ENCODE assay signal across 16 mouse cellular contexts in genomic region chrX:162052534-162052933, GRCm38 (mm10).
"Had no signal": no experiment of that assay in that cellular context is flagged by ENCODE, and none has a peak within 500 bp of the region (broad histone marks: within the 10 kb centered on the region; RNA-seq: fewer than 3 reads in every experiment).

No protein-coding gene starts in this region.

- H3K4me2 ChIP-seq: neural tube, embryonic 13.5 days; neural tube, embryonic 15.5 days; stomach, embryonic 15.5 days had no signal

- H3K27me3 ChIP-seq: stomach, embryonic 15.5 days had no signal

- H3K9me3 ChIP-seq: neural tube, embryonic 13.5 days; neural tube, embryonic 15.5 days; stomach, embryonic 15.5 days had no signal

- DNase-seq: retina, postnatal 1 day; right cerebral cortex, adult 18-20 months; right cerebral cortex, postnatal 14 days; right cerebral cortex, postnatal 25 days; right cerebral cortex, postnatal 4 days; spleen, adult 18-20 months; thymus, adult 18-20 months; thymus, adult 2 months; thymus, postnatal 14 days; thymus, postnatal 25 days; thymus, postnatal 36 days; thymus, postnatal 4 days had no signal

- H3K9ac ChIP-seq: neural tube, embryonic 13.5 days; neural tube, embryonic 15.5 days; stomach, embryonic 15.5 days had no signal

- H3K4me1 ChIP-seq: neural tube, embryonic 13.5 days; neural tube, embryonic 15.5 days; stomach, embryonic 15.5 days had no signal

- H3K4me3 ChIP-seq: neural tube, embryonic 13.5 days; neural tube, embryonic 15.5 days; stomach, embryonic 15.5 days had no signal

- H3K36me3 ChIP-seq: neural tube, embryonic 13.5 days; neural tube, embryonic 15.5 days; stomach, embryonic 15.5 days had no signal

- H3K27ac ChIP-seq: neural tube, embryonic 13.5 days; neural tube, embryonic 15.5 days; stomach, embryonic 15.5 days; stomach, postnatal 0 days had no signal
